Mouse (Mus musculus) lung, embryonic 14.5 days (tissue): ENCODE data around the gene Stard3nl. TPM values are rescaled to one million over a fixed set of nuclear protein-coding genes. Genes with fewer than 3 reads are reported as not detected.

ENCODE experiments used
- ATAC-seq: fragments of 200-750 bp; cut with Nextera tagmentation; 2 replicates; pipeline ENCODE4 v1.8.0; 2017; ENCODE audit warnings: mild to moderate bottlenecking, moderate TSS enrichment, moderate library complexity; ENCODE audit not compliant: insufficient read depth
- DNase-seq: peaks from one replicate; pipeline ENCODE4 v3.0.0-alpha.2; 2015
- H3K27ac ChIP-seq: fragments of 300-500 bp; sonication (generic); 2 replicates; pipeline ENCODE4 v1.5.1; 2014; ENCODE audit warnings: low read depth, mild to moderate bottlenecking, moderate library complexity
- H3K27me3 ChIP-seq: fragments of 300-500 bp; sonication (generic); 2 replicates; pipeline ENCODE4 v1.6.1; 2014; ENCODE audit warnings: low read length, control low read depth; ENCODE audit not compliant: insufficient read depth
- H3K36me3 ChIP-seq: fragments of 300-500 bp; sonication (generic); 2 replicates; pipeline ENCODE4 v1.6.1; 2014; ENCODE audit warnings: control low read depth; ENCODE audit not compliant: insufficient read depth
- H3K4me1 ChIP-seq: fragments of 300-500 bp; sonication (generic); 2 replicates; pipeline ENCODE4 v1.6.1; 2014; ENCODE audit warnings: antibody characterized with exemption, control low read depth; ENCODE audit not compliant: insufficient read depth
- H3K4me2 ChIP-seq: fragments of 300-500 bp; sonication (generic); 2 replicates; pipeline ENCODE4 v1.6.1; 2014; ENCODE audit warnings: mild to moderate bottlenecking
- H3K4me3 ChIP-seq: fragments of 300-500 bp; sonication (generic); 2 replicates; pipeline ENCODE4 v1.5.1; 2014; ENCODE audit warnings: low read depth, low read length
- H3K9ac ChIP-seq: fragments of 300-500 bp; sonication (generic); 2 replicates; pipeline ENCODE4 v1.6.1; 2014
- H3K9me3 ChIP-seq: fragments of 300-500 bp; sonication (generic); 2 replicates; pipeline ENCODE4 v1.6.1; 2016; ENCODE audit warnings: low read depth, low read length, control low read depth
- CTCF ChIP-seq: IDR thresholded peaks from 2 replicates; pipeline ENCODE4 v1.5.1; 2016; ENCODE audit warnings: antibody characterized with exemption, low read depth
- WGBS: fragments of 180-500 bp; shearing (Covaris S2); extraction: QIAGEN DNeasy Blood & Tissue Kit; methylation state at CpG from one replicate; pipeline ENCODE4 v1.1.7; 2014; 5-methylcytosine and 5-hydroxymethylcytosine counted together
- polyA plus RNA-seq: library from polyadenylated mRNA; unstranded; fragments of >200 nt; fragmentation: Nextera tagmentation; extraction: Ambion mirVana; gene quantifications from 2 replicates; pipeline ENCODE4 v1.2.1, GENCODE M21; 2014

The Stard3nl gene
- polyA plus RNA-seq, 1 experiment from 2014 or later: 93.6 TPM

DNA sequence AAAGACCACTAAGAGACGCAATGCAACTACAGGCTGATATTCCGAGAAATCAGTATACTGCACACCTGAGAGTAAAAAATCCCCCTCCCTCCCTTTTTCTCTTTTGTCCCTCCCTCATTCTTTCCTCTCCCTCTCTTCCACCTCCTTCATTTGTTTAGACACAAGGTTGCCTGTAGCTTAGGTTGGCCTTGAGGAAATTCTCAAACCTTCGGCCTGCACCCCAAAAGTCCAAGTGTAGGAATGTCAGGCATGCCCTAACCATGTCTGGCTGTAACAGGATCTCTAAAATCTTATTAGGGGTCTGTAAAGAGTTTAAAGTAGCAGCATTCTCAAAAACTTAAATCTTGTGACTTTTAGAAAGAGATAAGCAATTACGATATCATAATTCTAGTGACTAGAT, 10.4 kb downstream of the Stard3nl start:
- Histone ChIP-seq H3K4me3 (no peak overlapping the region), H3K4me1 (no peaks in the 10 kb centered on the region), H3K9ac (no peak overlapping the region), H3K27me3 (no peaks in the 10 kb centered on the region), H3K4me2 (no peak overlapping the region), H3K27ac (no peak overlapping the region), H3K36me3 (no peaks in the 10 kb centered on the region), H3K9me3 (no peaks in the 10 kb centered on the region)
- 91% methylated on average over 4 of the region's 4 CpGs for WGBS
- TF ChIP-seq CTCF: no peak
- no peak for ATAC-seq
- DNase-seq: no peak

GRCm38 (mm10) chr13:19381112-19381828, 14.3 kb downstream of the Stard3nl start:
- Histone ChIP-seq H3K27me3 (no peaks in the 10 kb centered on the region), H3K36me3 (peaks cover 3% of the 10 kb centered on the region; the same call in 1 of the 2 replicates), H3K4me2 (no peak overlapping the region), H3K27ac (no peak overlapping the region), H3K9me3 (no peaks in the 10 kb centered on the region), H3K4me3 (no peak overlapping the region), H3K4me1 (no peaks in the 10 kb centered on the region), H3K9ac (no peak overlapping the region)
- ATAC-seq (no peak), DNase-seq (no peak)
- WGBS: 74% methylated on average over 9 of the region's 9 CpGs
- TF ChIP-seq CTCF: no peak

- Histone ChIP-seq H3K4me3 (no peak overlapping the region), H3K27ac (no peak overlapping the region), H3K27me3 (no peaks in the 10 kb centered on the region), H3K9me3 (no peaks in the 10 kb centered on the region), H3K4me1 (no peaks in the 10 kb centered on the region), H3K9ac (no peak overlapping the region), H3K36me3 (peaks cover 4% of the 10 kb centered on the region; the same call in 1 of the 2 replicates), H3K4me2 (no peak overlapping the region)
- 74% methylated on average over 6 of the region's 6 CpGs for WGBS
- DNase-seq (no peak), ATAC-seq (no peak)
- no peak for TF ChIP-seq CTCF
Measured at GRCm38 (mm10) chr13:19379313-19379712, 16.3 kb downstream of the Stard3nl start.

GRCm38 (mm10) chr13:19372133-19372729, 23.4 kb downstream of the Stard3nl start:
- H3K4me2 ChIP-seq: no peak overlapping the region
- 28% methylated on average over 8 of the region's 8 CpGs for WGBS
- no peaks in the 10 kb centered on the region for H3K9me3 ChIP-seq
- peaks cover 47% of the 10 kb centered on the region for H3K36me3 ChIP-seq
- H3K27ac ChIP-seq: no peak overlapping the region
- no peaks in the 10 kb centered on the region for H3K27me3 ChIP-seq
- TF ChIP-seq CTCF: no peak
- DNase-seq: no peak
- ATAC-seq: no peak; the same call in 1 of the 2 replicates
- no peaks in the 10 kb centered on the region for H3K4me1 ChIP-seq
- no peak overlapping the region for H3K4me3 ChIP-seq
- H3K9ac ChIP-seq: no peak overlapping the region

DNA sequence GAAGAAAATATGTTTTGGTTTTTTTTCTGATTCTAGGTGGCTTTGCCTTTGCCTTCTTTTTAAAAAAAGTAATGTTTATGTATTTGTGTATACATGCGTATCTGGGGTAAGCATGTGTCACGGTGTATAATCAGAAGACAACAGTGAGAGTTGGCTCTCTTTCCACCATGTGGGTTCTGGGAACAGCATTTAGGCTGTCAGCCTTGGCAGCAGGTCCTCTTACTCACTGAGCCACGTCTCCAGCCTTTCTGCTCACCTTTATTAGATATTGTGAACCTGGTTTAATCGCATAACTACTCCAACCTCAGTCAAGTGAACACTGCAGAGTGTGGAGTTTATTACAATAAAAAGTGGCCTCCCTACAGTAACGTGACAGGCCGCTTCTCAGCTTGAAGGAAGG, 26.8 kb downstream of the Stard3nl start:
- ATAC-seq (no peak), DNase-seq (no peak)
- H3K4me3 ChIP-seq: no peak overlapping the region
- H3K4me2 ChIP-seq: no peak overlapping the region
- H3K27ac ChIP-seq: no peak overlapping the region
- 90% methylated on average over 6 of the region's 6 CpGs for WGBS
- H3K4me1 ChIP-seq: no peaks in the 10 kb centered on the region
- TF ChIP-seq CTCF: no peak
- no peaks in the 10 kb centered on the region for H3K27me3 ChIP-seq
- no peaks in the 10 kb centered on the region for H3K9me3 ChIP-seq
- H3K36me3 ChIP-seq: peaks cover 55% of the 10 kb centered on the region
- H3K9ac ChIP-seq: no peak overlapping the region

DNA sequence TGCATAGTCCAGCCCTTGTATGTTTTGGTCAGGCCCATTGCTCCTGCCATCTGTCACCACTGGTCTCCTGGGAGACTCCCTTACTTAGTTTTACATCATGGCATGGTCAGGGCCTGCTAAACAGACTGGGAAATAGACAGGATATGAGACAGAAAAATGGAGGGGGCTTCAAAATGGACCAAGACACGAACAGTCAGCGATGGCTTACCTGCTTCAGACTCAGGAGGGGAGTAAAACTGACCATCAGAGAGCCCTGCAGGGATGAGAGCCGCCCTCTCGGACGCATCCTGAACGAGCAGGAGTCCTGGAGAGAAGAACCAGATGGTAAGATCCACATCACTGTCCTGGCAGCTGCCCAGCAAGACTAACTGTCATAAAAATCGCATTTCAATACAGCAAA, 28.1 kb downstream of the Stard3nl start:
- ATAC-seq (no peak), DNase-seq (no peak)
- Histone ChIP-seq H3K9me3 (no peaks in the 10 kb centered on the region), H3K36me3 (peaks cover 56% of the 10 kb centered on the region), H3K4me3 (no peak overlapping the region), H3K27me3 (no peaks in the 10 kb centered on the region), H3K27ac (no peak overlapping the region), H3K9ac (no peak overlapping the region), H3K4me1 (no peaks in the 10 kb centered on the region), H3K4me2 (no peak overlapping the region)
- no peak for TF ChIP-seq CTCF
- WGBS: 72% methylated on average over 7 of the region's 7 CpGs

- Histone ChIP-seq H3K4me1 (no peaks in the 10 kb centered on the region), H3K27me3 (no peaks in the 10 kb centered on the region), H3K9me3 (no peaks in the 10 kb centered on the region), H3K36me3 (peaks cover 50% of the 10 kb centered on the region), H3K27ac (no peak overlapping the region), H3K4me3 (no peak overlapping the region), H3K4me2 (no peak overlapping the region), H3K9ac (no peak overlapping the region)
- TF ChIP-seq CTCF: no peak
- ATAC-seq: no peak
- DNase-seq: no peak
- WGBS: 76% methylated on average over 2 of the region's 2 CpGs
Measured at GRCm38 (mm10) chr13:19366866-19367265, 28.7 kb downstream of the Stard3nl start.
